Mouse (Mus musculus): ENCODE data around the gene Rcsd1.
A peak's percentile ranks its signal among the peaks of the same experiment; 100 is the strongest.

The Rcsd1 gene

DNA sequence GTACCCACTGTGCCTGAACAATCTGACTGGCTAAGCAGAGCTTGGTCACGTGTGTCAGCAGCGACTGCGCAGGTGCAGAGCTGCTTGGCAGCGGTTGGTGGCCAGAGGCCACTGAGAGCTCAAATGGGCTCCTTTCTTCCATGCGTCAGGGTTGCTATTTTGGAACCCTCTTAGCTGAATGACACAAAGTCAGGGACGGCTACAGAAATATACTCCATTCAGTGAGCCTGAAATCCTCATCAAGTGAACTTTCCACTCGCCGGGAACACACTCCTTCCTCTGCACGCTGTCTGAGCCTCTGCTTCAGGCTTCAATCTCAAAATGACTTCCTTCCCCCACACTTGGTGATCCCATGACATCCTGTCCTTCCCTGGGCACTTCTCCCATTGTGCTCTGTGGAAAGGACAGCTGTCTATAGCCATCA lies 91.3 kb downstream of the Rcsd1 start:
- no peak for DNase-seq

DNA sequence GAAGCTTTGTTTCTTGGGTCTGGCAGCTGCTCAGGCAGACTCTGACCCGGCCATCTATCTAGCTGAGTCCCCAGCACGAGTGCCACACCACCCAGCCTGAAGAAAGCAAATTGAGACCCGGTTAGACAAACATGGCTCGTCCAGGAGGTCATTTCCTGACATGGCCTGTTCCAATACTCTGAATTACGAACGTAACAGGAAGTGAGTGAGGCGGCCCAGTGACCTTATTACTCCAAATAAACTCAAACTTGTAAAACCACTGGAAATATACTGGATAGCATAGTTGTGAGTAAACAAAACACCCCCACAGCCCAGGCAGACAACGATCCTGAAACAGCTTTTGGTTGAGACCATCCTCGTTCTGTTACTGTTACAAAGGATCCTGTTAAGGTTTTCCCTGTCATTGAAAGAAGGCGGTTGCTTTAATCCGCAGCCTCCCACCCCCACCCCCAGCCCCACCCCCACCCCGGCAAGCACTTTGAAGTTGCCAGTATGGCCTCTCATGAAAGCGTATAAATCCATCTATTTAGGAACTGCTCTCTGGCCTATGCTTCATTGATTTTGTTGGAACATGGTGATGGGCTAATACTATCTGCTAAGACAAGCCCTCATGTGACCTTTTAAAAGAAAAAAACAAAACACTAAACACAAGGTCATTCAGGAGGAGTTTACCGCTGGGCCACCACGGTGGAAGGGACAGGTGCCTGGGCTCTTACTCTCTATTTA lies 92.2 kb downstream of the Rcsd1 start:
- no peak for DNase-seq

DNA sequence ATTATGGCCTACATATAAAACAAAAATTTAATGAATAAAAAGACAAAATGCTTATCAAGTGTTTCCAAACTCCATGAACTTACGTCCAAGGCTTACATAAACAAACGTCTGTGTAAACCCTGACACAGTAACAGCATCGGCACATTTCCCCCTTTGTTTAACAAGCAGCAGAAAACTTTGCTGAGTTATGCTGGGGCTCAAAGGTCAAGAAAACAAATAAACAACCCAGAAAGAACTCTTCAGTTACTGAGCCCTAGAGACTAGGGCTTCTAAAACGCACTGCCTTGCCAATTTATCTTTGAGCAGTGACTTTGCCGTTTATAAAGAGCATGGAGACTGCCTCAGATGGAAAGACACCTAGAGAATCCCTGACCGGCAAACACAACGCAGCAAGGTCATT lies 92.9 kb downstream of the Rcsd1 start:
- no peak for DNase-seq

DNA sequence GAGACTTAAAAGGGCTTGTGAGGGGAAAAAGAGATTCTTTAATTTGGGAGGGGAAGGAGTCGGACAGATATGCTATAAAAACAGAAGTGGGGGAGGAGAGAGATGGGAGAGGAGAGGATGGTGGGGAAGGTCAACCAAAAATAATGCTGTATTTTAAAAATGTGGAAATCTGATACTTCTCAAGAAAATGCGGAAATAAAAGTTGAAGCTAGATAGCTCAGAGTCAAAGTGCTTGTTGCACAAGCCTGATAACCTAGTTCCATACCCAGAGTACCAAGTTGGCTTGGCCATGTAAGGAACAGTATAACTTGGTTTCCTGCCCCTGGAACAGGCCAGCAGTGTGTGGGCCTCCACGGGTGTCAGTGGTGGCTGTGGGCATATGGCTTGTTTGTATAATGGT lies 94.8 kb downstream of the Rcsd1 start:
- DNase-seq, result no peak

DNA sequence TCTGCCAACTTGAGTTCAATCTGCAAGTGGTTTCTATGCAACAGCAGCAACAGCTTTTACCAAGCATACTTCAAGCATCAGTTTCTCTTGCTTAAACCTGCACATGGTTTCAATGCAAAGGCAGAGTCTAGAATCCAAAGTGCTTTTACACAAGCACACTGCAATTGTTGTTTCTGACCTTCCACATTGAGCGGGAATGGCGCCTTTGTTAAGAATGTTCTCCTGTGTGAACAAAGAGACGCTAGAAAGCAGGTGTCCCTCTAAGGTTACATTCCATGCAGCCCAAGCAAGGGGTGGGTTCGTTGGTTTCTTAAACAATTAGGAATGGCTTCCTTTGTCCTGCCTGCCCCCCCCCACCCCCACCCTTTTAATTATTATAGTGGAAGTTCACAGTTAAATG lies 95.6 kb downstream of the Rcsd1 start:
- DNase-seq, result no peak

DNA sequence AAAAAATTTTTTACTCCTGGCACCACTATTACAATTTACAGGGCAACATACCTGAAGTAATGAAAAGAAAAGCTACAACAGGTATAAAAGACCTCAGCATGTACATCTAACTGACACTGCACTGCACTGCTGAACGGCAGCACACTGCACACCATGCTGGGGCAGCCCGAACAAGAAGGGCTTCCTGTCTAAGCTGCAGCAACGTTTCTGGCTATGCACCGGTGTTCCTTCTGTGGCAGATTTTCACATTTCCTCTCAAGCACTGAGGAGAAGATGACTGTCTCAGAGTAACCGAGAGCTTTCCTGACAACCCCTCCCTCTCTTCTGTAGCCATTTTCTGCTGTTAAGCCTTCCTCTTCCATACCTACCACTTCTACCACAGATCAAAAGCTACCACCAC lies 96.8 kb downstream of the Rcsd1 start:
- peak; percentile 13 to 14 for DNase-seq

DNA sequence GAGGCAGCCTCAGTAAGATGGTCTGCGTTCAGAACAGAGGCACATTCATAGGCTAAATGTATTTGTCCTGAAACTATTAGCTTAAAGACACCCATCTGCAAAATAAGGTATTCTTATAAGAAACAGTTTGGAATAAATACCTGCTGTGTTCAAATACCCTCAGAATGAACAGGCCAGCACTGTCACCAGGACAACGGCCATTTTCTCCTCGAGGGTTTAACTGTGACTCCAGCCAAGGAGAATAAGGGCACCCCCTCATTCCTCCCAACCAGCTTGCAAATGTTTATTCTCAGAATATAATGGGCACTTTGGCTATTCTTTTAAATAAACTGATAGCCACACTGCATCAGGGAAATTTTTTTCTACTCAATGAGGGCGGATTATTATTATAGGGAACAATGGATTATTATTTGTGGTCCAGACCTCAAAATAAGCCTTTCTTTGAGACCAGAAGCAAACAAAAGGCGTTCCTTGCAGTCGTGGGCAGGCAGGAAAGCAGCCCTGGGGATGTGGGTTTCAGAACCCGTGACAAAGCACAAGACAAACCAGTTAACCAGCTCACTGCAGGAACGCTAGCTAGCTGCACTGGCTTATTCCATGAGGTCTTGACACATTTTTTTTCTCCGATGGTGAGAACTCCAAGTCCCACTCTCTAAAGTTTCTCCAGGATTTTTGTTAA lies 99.1 kb downstream of the Rcsd1 start:
- no peak for DNase-seq

DNA sequence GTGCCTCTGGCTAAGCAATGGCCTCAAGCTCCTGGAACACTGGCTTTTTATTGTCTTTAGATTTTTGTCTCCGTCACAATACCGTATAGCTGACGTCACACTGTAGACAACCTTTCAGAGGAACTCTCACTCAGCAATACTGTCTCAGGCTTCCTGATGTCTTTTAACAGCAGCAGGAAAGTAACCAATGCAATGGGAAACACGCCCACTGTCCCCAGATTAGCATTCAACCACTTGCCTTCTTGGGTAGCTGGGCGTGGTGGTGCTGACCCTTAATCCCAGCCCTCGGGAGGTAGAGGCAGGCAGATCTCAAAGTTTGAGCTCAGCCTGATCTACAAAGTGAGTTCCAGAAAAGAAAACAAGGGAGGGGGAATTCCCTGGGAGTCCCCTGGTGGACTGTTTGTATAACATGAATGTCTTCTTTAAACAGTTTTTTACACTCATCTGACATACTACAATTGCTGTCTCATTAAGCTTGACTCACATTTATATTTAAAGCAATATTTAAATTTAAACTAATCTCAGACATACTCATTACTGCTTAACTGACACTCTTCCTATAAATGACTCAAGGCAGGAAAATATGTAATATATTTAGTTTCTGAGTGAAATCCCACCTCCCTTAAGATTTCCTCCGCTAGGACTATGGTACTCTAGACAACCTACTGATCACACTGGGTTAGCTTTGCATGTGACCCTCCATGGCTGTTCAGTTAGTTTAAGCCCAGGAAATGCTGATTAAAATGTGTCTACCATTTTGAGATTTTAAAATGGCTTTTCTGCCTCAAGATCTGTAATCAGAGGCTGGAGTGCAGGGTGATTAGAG lies 99.8 kb downstream of the Rcsd1 start:
- DNase-seq, result no peak

DNA sequence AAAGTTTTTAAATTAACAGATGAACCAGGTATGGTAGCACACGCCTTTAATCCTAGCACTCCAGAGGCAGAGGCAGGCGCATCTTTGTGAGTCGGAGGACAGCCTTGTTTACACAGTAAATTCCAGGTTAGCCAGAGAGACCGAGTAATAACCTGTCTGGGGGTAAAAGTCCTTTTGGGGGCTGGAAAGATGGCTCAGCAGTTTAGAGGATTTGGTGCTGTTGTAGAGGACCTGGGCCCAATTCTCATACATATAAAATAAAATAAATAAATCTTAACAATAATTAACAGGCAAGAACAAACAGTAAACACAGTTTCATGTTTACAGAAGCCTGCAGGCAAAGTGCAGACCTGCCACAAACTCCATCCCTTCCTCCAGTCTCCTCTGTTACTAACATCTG lies 100.7 kb downstream of the Rcsd1 start:
- no peak for DNase-seq

DNA sequence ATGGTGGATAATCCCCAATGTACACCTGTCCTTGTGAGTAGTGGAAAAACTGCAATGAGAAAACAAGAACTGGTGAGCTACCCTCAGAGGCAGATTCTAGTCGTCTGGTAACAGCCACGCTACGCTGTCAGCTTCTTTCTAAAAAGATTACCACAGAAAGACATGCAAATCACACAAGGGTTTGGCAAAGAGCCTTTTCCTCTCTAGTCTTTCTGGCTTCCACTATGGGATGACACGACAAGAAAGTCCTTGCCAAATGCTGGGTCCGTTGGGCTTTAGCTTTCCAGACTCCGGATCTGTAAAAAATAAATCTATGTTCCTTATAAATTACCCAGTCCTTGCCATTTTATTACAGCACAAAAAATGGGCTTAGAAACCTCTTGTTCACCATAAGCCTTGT lies 103.8 kb downstream of the Rcsd1 start:
- DNase-seq, result no peak

DNA sequence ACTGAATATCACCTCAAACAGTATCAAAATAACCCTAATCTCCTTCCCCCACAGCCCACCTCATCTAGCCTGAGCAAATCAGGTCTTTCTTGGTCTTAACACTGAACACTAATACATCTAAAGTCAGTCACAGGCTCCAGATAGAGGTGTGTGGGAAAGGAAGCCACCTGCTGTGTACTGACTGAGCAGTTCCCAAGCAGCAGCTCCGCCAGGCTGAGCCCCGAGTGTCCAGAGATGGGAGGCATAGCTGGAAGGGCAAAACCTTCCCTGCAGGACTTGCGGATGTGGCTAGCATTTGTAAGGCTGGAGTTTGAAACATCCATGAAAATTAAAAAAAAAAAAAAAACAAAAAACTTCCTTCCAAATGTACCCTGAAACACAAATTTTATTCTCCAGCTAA lies 104.4 kb downstream of the Rcsd1 start:
- no peak for DNase-seq

DNA sequence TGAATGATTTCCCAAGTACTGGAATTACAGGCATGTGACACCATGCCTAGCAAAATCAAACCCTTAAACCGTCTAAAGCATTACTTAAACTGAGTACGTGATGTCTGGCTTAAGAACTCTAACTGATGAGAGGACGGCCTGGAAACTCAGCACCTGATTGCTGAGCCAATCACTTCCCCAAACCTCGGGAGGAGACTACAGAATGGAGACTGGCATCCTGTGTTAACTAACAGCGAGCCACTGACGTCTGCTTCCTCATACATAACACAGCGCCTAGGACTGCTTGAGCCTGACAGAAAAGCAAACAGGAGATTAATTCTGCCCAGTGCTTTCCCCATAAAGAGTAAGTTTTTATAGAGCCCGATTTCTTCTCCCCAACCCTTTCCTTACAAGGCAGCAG lies 105.4 kb downstream of the Rcsd1 start:
- DNase-seq, result no peak

DNA sequence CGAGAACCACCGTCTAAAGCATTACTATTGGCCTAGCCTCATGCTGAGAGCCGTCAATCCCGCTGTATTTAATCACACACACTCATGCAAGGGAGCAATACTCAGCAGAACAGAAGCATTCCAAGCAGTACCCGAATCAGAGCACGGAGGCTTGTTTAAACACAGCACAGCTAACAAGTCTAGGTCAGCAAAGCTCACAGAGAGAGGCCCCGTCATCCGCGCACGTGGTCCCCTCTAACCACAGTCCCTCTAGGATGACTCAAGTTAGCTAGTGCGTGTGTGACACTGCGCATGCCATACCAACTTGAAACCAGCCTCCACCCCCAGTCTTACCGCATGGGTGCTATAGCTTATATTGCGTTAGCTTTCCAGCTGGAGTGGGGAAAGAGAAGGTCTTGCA lies 106.3 kb downstream of the Rcsd1 start:
- no peak for DNase-seq

DNA sequence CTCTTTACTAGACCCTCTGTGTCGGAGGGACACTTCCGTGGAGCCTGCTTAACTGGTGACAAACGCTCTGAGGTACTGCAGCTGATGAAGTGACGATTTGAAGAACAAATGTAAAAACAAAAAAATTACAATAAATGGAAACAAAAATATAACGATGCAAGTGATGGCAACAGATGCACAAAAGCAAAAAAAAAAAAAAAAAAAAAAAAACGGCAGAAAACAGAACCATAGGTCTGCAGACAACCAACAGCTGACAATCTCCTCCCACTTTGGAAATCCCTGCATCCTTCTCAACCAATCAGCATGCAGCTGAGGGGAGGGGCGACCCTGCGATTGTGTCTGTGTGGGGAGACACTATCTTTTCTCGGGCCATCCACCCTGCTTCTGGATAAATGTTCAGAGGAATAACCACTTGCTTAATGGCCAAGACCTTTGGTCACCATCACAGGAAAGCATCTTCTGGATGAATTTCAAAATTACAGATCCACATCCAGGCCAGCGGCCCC lies 107.7 kb downstream of the Rcsd1 start:
- DNase-seq, result no peak

Measured in thymus, adult 18-20 months (tissue).